Mouse (Mus musculus) neural tube, embryonic 10.5 days (tissue): Measurements from ENCODE around the gene Ralgps2.
A peak's percentile ranks its signal among the peaks of the same experiment; 100 is the strongest.

Experiments
- DNase-seq: peaks from one replicate; pipeline ENCODE4 v3.0.0-alpha.2; 2017; ENCODE audit warnings: low spot score; ENCODE audit errors: extremely low spot score

The Ralgps2 gene

GRCm38 (mm10) chr1:156909265-156909664 is 30.2 kb downstream of the Ralgps2 start:
- DNase-seq: no peak

GRCm38 (mm10) chr1:156905660-156906059 is 33.8 kb downstream of the Ralgps2 start:
- DNase-seq: no peak

GRCm38 (mm10) chr1:156903899-156904298 is 35.5 kb downstream of the Ralgps2 start:
- DNase-seq: no peak

- no peak for DNase-seq
Observed at GRCm38 (mm10) chr1:156901689-156902088, 37.7 kb downstream of the Ralgps2 start.

GRCm38 (mm10) chr1:156891561-156891960 is 47.9 kb downstream of the Ralgps2 start:
- no peak for DNase-seq

- DNase-seq: no peak
Observed at GRCm38 (mm10) chr1:156888830-156889229, 50.6 kb downstream of the Ralgps2 start.

- DNase-seq: no peak
Observed at GRCm38 (mm10) chr1:156885879-156886278, 53.5 kb downstream of the Ralgps2 start.

- DNase-seq: no peak
Observed at GRCm38 (mm10) chr1:156884782-156885181, 54.6 kb downstream of the Ralgps2 start.

GRCm38 (mm10) chr1:156870616-156871015 is 68.8 kb downstream of the Ralgps2 start:
- DNase-seq: no peak

GRCm38 (mm10) chr1:156870028-156870427 is 69.4 kb downstream of the Ralgps2 start:
- no peak for DNase-seq

GRCm38 (mm10) chr1:156864240-156864639 is 75.2 kb downstream of the Ralgps2 start:
- no peak for DNase-seq

GRCm38 (mm10) chr1:156863726-156864125 is 75.7 kb downstream of the Ralgps2 start:
- no peak for DNase-seq

GRCm38 (mm10) chr1:156861475-156862043 is 77.9 kb downstream of the Ralgps2 start:
- DNase-seq: no peak

GRCm38 (mm10) chr1:156860266-156860665 is 79.2 kb downstream of the Ralgps2 start:
- no peak for DNase-seq

GRCm38 (mm10) chr1:156859711-156860250 is 79.6 kb downstream of the Ralgps2 start:
- no peak for DNase-seq

GRCm38 (mm10) chr1:156859156-156859555 is 80.3 kb downstream of the Ralgps2 start:
- no peak for DNase-seq

GRCm38 (mm10) chr1:156856666-156857065 is 82.8 kb downstream of the Ralgps2 start:
- no peak for DNase-seq

GRCm38 (mm10) chr1:156854558-156854957 is 84.9 kb downstream of the Ralgps2 start:
- DNase-seq: no peak

- no peak for DNase-seq
Observed at GRCm38 (mm10) chr1:156852872-156853271, 86.6 kb downstream of the Ralgps2 start.

GRCm38 (mm10) chr1:156852409-156852808 is 87.0 kb downstream of the Ralgps2 start:
- DNase-seq: no peak

GRCm38 (mm10) chr1:156847098-156847497 is 92.3 kb downstream of the Ralgps2 start:
- no peak for DNase-seq

- no peak for DNase-seq
Observed at GRCm38 (mm10) chr1:156841625-156842339, 97.6 kb downstream of the Ralgps2 start.

GRCm38 (mm10) chr1:156838695-156839094 is 100.7 kb downstream of the Ralgps2 start:
- DNase-seq: peak; percentile 61
